Comparison of ENCODE assay signal across 8 mouse cellular contexts in genomic region chr15:82224602-82225215, GRCm38 (mm10). TPM values are rescaled to one million over a fixed set of nuclear protein-coding genes. Genes with fewer than 3 reads are reported as not detected.
DNase-seq lines count a peak whose midpoint lies in the region; ATAC-seq and TF ChIP-seq lines count a peak whose summit lies in the region.

No protein-coding gene starts in this region.

- no peak overlapping the region for H3K27ac ChIP-seq in heart, embryonic 16.5 days (ENCODE audit: low read length)
- no peak overlapping the region for H3K27ac ChIP-seq in limb, embryonic 14.5 days (replicated peaks; ENCODE audit: low read depth, low read length)
- H3K27ac ChIP-seq in neural tube, embryonic 12.5 days = no peak overlapping the region

- no peaks in the 10 kb centered on the region for H3K9me3 ChIP-seq in heart, embryonic 16.5 days (replicated peaks; ENCODE audit: control insufficient read depth, low read length)
- no peaks in the 10 kb centered on the region for H3K9me3 ChIP-seq in limb, embryonic 14.5 days (ENCODE audit: control insufficient read depth, low read length)
- H3K9me3 ChIP-seq in neural tube, embryonic 12.5 days = no peaks in the 10 kb centered on the region

- intact Hi-C loops in heart, postnatal 25 days (cut with DNase I) = no loop called here

- H3K4me1 ChIP-seq in heart, embryonic 16.5 days (ENCODE audit: control insufficient read depth, insufficient read depth, low read length) = peaks cover 9% of the 10 kb centered on the region
- H3K4me1 ChIP-seq in limb, embryonic 14.5 days (ENCODE audit: control insufficient read depth, insufficient read depth, low read length) = 0 out of 2 replicates have a peak, but pooled peaks cover 4% of the 10 kb centered on the region
- peaks cover 17% of the 10 kb centered on the region for H3K4me1 ChIP-seq in neural tube, embryonic 12.5 days

- no peaks in the 10 kb centered on the region for H3K36me3 ChIP-seq in heart, embryonic 16.5 days (ENCODE audit: control insufficient read depth, insufficient read depth)
- H3K36me3 ChIP-seq in limb, embryonic 14.5 days (ENCODE audit: control insufficient read depth, insufficient read depth, low read length) = no peaks in the 10 kb centered on the region
- no peaks in the 10 kb centered on the region for H3K36me3 ChIP-seq in neural tube, embryonic 12.5 days

- ATAC-seq in heart, embryonic 16.5 days (replicated peaks; ENCODE audit: extremely low read depth, insufficient read depth, low FRiP score) = no peak
- peak; percentile 30; the same call in 1 of the 2 replicates for ATAC-seq in erythroblast, adult 5-6 weeks (replicated peaks; ENCODE audit: low FRiP score, poor library complexity, severe bottlenecking)
- ATAC-seq in limb, embryonic 14.5 days (ENCODE audit: low FRiP score, low read depth) = no peak
- no peak for ATAC-seq in neural tube, embryonic 12.5 days (ENCODE audit: low FRiP score, low read depth)

- DNase-seq in heart, postnatal 25 days (ENCODE audit: low spot score) = no peak
- DNase-seq in limb, embryonic 14.5 days (ENCODE audit: low spot score) = no peak
- no peak for DNase-seq in embryo, embryonic 10 days (ENCODE audit: low spot score)
- no peak for DNase-seq in cerebellum, postnatal 4 days (ENCODE audit: low spot score in 2 of 2)
- DNase-seq in urinary bladder, postnatal 14 days (ENCODE audit: low spot score) = no peak

- H3K9ac ChIP-seq in heart, embryonic 16.5 days (ENCODE audit: low read length) = no peak overlapping the region
- H3K9ac ChIP-seq in limb, embryonic 14.5 days (ENCODE audit: low read depth, low read length, severe bottlenecking) = 0 out of 2 replicates have a peak overlapping the region, but pooled peaks have one; percentile 16
- H3K9ac ChIP-seq in neural tube, embryonic 12.5 days = no peak overlapping the region

- H3K27me3 ChIP-seq in heart, embryonic 16.5 days (ENCODE audit: control insufficient read depth, insufficient read depth, low read length) = peaks cover 44% of the 10 kb centered on the region
- H3K27me3 ChIP-seq in limb, embryonic 14.5 days (ENCODE audit: control insufficient read depth, insufficient read depth, low read length) = peaks cover 22% of the 10 kb centered on the region; the same call in 1 of the 2 replicates
- H3K27me3 ChIP-seq in neural tube, embryonic 12.5 days (replicated peaks) = peaks cover 31% of the 10 kb centered on the region; the same call in 1 of the 2 replicates

- no peak for TF ChIP-seq POLR2A in limb, embryonic 14.5 days (IDR thresholded peaks at IDR 0.05; ENCODE audit: borderline replicate concordance, extremely low read depth, insufficient read depth, insufficient read length)

- 39% methylated on average over 7 of the region's 7 CpGs for WGBS in heart, embryonic 16.5 days
- 38% methylated on average over 7 of the region's 7 CpGs for WGBS in limb, embryonic 14.5 days
- WGBS in neural tube, embryonic 12.5 days = 43% methylated on average over 7 of the region's 7 CpGs

- H3K4me2 ChIP-seq in heart, embryonic 16.5 days (ENCODE audit: low read depth, low read length) = peak overlapping the region; percentile 72
- peak overlapping the region; percentile 59 for H3K4me2 ChIP-seq in limb, embryonic 14.5 days (replicated peaks; ENCODE audit: low read depth, low read length, severe bottlenecking)
- peak overlapping the region; percentile 72 for H3K4me2 ChIP-seq in neural tube, embryonic 12.5 days (replicated peaks)

- peak overlapping the region; percentile 48 for H3K4me3 ChIP-seq in heart, embryonic 16.5 days (ENCODE audit: low read length)
- peak overlapping the region; percentile 31 for H3K4me3 ChIP-seq in limb, embryonic 14.5 days (replicated peaks; ENCODE audit: low read length)
- no peak overlapping the region for H3K4me3 ChIP-seq in neural tube, embryonic 12.5 days

RNA-seq across cellular contexts. Expression of gene Tnfrsf13c, which starts 0.5 kb away (rescaled TPM):
- polyA plus RNA-seq in heart, embryonic 16.5 days (2015; fragmentation: Nextera tagmentation; extraction: Ambion mirVana) = 0.18 TPM in 1 of 2 replicates, not detected in the other
- under 1 TPM in 1 of 2 experiments, not detected in 1; 0.36 TPM for total RNA-seq in heart, postnatal 25 days (2021)
- total RNA-seq in erythroblast, adult 5-6 weeks (2015; ENCODE audit: low replicate concordance) = 0.84 and 6.3 TPM in 2 replicates
- total RNA-seq in erythroblast, adult 5-6 weeks (2017; ENCODE audit: low replicate concordance) = not detected in 2 replicates
- 0.29 and 0.46 TPM in 2 replicates for polyA plus RNA-seq in limb, embryonic 14.5 days (2012; rRNA removed)
- polyA plus RNA-seq in limb, embryonic 14.5 days (2014; fragmentation: Nextera tagmentation; extraction: Ambion mirVana) = 0.22 and 0.29 TPM in 2 replicates
- 0.10 and 0.22 TPM in 2 replicates for polyA plus RNA-seq in neural tube, embryonic 12.5 days (2016; fragmentation: Nextera tagmentation; extraction: Ambion mirVana)

RNA-seq across cellular contexts. Expression of gene Shisa8, which starts 12.1 kb away (rescaled TPM):
- polyA plus RNA-seq in heart, embryonic 16.5 days (2015; fragmentation: Nextera tagmentation; extraction: Ambion mirVana) = 0.15 and 0.32 TPM in 2 replicates
- total RNA-seq in heart, postnatal 25 days (2021) = under 1 TPM; 0.13 to 0.20 TPM
- not detected in 2 replicates for total RNA-seq in erythroblast, adult 5-6 weeks (2015; ENCODE audit: low replicate concordance)
- total RNA-seq in erythroblast, adult 5-6 weeks (2017; ENCODE audit: low replicate concordance) = not detected in 2 replicates
- 1.1 and 1.5 TPM in 2 replicates for polyA plus RNA-seq in limb, embryonic 14.5 days (2012; rRNA removed)
- 0.41 and 0.54 TPM in 2 replicates for polyA plus RNA-seq in limb, embryonic 14.5 days (2014; fragmentation: Nextera tagmentation; extraction: Ambion mirVana)
- 0.29 and 0.46 TPM in 2 replicates for polyA plus RNA-seq in neural tube, embryonic 12.5 days (2016; fragmentation: Nextera tagmentation; extraction: Ambion mirVana)

RNA-seq across cellular contexts. Expression of gene Cenpm, which starts 19.8 kb away (rescaled TPM):
- 50.8 and 57.2 TPM in 2 replicates for polyA plus RNA-seq in heart, embryonic 16.5 days (2015; fragmentation: Nextera tagmentation; extraction: Ambion mirVana)
- total RNA-seq in heart, postnatal 25 days (2021) = under 1 TPM; 0.36 to 0.78 TPM
- 10.7 and 11.0 TPM in 2 replicates for total RNA-seq in erythroblast, adult 5-6 weeks (2015; ENCODE audit: low replicate concordance)
- total RNA-seq in erythroblast, adult 5-6 weeks (2017; ENCODE audit: low replicate concordance) = 2.3 and 7.2 TPM in 2 replicates
- 39.4 and 43.3 TPM in 2 replicates for polyA plus RNA-seq in limb, embryonic 14.5 days (2012; rRNA removed)
- polyA plus RNA-seq in limb, embryonic 14.5 days (2014; fragmentation: Nextera tagmentation; extraction: Ambion mirVana) = 57.7 and 59.3 TPM in 2 replicates
- 45.5 and 45.8 TPM in 2 replicates for polyA plus RNA-seq in neural tube, embryonic 12.5 days (2016; fragmentation: Nextera tagmentation; extraction: Ambion mirVana)

RNA-seq across cellular contexts. Expression of gene 1500009C09Rik, which starts 27.5 kb away (rescaled TPM):
- polyA plus RNA-seq in heart, embryonic 16.5 days (2015; fragmentation: Nextera tagmentation; extraction: Ambion mirVana) = not detected in 2 replicates
- total RNA-seq in heart, postnatal 25 days (2021) = not detected
- total RNA-seq in erythroblast, adult 5-6 weeks (2015; ENCODE audit: low replicate concordance) = not detected in 2 replicates
- not detected in 2 replicates for total RNA-seq in erythroblast, adult 5-6 weeks (2017; ENCODE audit: low replicate concordance)
- 0.35 and 0.40 TPM in 2 replicates for polyA plus RNA-seq in limb, embryonic 14.5 days (2012; rRNA removed)
- polyA plus RNA-seq in limb, embryonic 14.5 days (2014; fragmentation: Nextera tagmentation; extraction: Ambion mirVana) = not detected in 2 replicates
- polyA plus RNA-seq in neural tube, embryonic 12.5 days (2016; fragmentation: Nextera tagmentation; extraction: Ambion mirVana) = 1.7 and 3.2 TPM in 2 replicates

RNA-seq across cellular contexts. Expression of gene Sept3, which starts 50.0 kb away (rescaled TPM):
- polyA plus RNA-seq in heart, embryonic 16.5 days (2015; fragmentation: Nextera tagmentation; extraction: Ambion mirVana) = 3.9 and 4.1 TPM in 2 replicates
- total RNA-seq in heart, postnatal 25 days (2021) = under 1 TPM; 0.31 to 0.87 TPM
- total RNA-seq in erythroblast, adult 5-6 weeks (2015; ENCODE audit: low replicate concordance) = 2.3 TPM in 1 of 2 replicates, not detected in the other
- 0.09 TPM in 1 of 2 replicates, not detected in the other for total RNA-seq in erythroblast, adult 5-6 weeks (2017; ENCODE audit: low replicate concordance)
- 23.7 and 26.6 TPM in 2 replicates for polyA plus RNA-seq in limb, embryonic 14.5 days (2012; rRNA removed)
- polyA plus RNA-seq in limb, embryonic 14.5 days (2014; fragmentation: Nextera tagmentation; extraction: Ambion mirVana) = 12.0 and 13.3 TPM in 2 replicates
- 235 and 268 TPM in 2 replicates for polyA plus RNA-seq in neural tube, embryonic 12.5 days (2016; fragmentation: Nextera tagmentation; extraction: Ambion mirVana)
